Mouse (Mus musculus): Measurements from ENCODE around the gene Exog.

The Exog gene

GRCm38 (mm10) chr9:119460410-119460809 lies 15.7 kb downstream of the Exog start:
- DNase-seq (ENCODE audit: low spot score) = peak; percentile 70

GRCm38 (mm10) chr9:119465056-119465455 lies 20.3 kb downstream of the Exog start:
- no peak for DNase-seq (ENCODE audit: low spot score)

GRCm38 (mm10) chr9:119465595-119465994 lies 20.9 kb downstream of the Exog start:
- DNase-seq (ENCODE audit: low spot score) = peak; percentile 33

GRCm38 (mm10) chr9:119469691-119470353 lies 25.1 kb downstream of the Exog start:
- peak; percentile 27 for DNase-seq (ENCODE audit: low spot score)

- no peak for DNase-seq (ENCODE audit: low spot score)
Observed at GRCm38 (mm10) chr9:119472412-119472918, 27.7 kb downstream of the Exog start.

GRCm38 (mm10) chr9:119473011-119473410 lies 28.3 kb downstream of the Exog start:
- DNase-seq (ENCODE audit: low spot score) = no peak

GRCm38 (mm10) chr9:119473608-119474164 lies 28.9 kb downstream of the Exog start:
- DNase-seq (ENCODE audit: low spot score) = no peak

- no peak for DNase-seq (ENCODE audit: low spot score)
Observed at GRCm38 (mm10) chr9:119474717-119475611, 30.2 kb downstream of the Exog start.

- no peak for DNase-seq (ENCODE audit: low spot score)
Observed at GRCm38 (mm10) chr9:119477754-119478153, 33.0 kb downstream of the Exog start.

- DNase-seq (ENCODE audit: low spot score) = no peak
Observed at GRCm38 (mm10) chr9:119478345-119478744, 33.6 kb downstream of the Exog start.

- DNase-seq (ENCODE audit: low spot score) = no peak
Observed at GRCm38 (mm10) chr9:119479297-119479696, 34.6 kb downstream of the Exog start.

GRCm38 (mm10) chr9:119481612-119482011 lies 36.9 kb downstream of the Exog start:
- DNase-seq (ENCODE audit: low spot score) = no peak

GRCm38 (mm10) chr9:119483554-119484353 lies 39.0 kb downstream of the Exog start:
- no peak for DNase-seq (ENCODE audit: low spot score)

- no peak for DNase-seq (ENCODE audit: low spot score)
Observed at GRCm38 (mm10) chr9:119484420-119484819, 39.7 kb downstream of the Exog start.

- no peak for DNase-seq (ENCODE audit: low spot score)
Observed at GRCm38 (mm10) chr9:119484868-119485267, 40.1 kb downstream of the Exog start.

GRCm38 (mm10) chr9:119496354-119496753 lies 51.6 kb downstream of the Exog start:
- DNase-seq (ENCODE audit: low spot score) = no peak

- DNase-seq (ENCODE audit: low spot score) = no peak
Observed at GRCm38 (mm10) chr9:119496960-119497359, 52.2 kb downstream of the Exog start.

GRCm38 (mm10) chr9:119497546-119498246 lies 53.0 kb downstream of the Exog start:
- DNase-seq (ENCODE audit: low spot score) = no peak

- DNase-seq (ENCODE audit: low spot score) = no peak
Observed at GRCm38 (mm10) chr9:119498247-119498607, 53.5 kb downstream of the Exog start.

- no peak for DNase-seq (ENCODE audit: low spot score)
Observed at GRCm38 (mm10) chr9:119498885-119499284, 54.1 kb downstream of the Exog start.

- DNase-seq (ENCODE audit: low spot score) = no peak
Observed at GRCm38 (mm10) chr9:119503613-119504012, 58.9 kb downstream of the Exog start.
